Mouse (Mus musculus) Muller cell, postnatal 12 days (primary cell): Measurements from ENCODE around the gene Zmat1.
"Not testable (repeated sequence)": the region's sequence is repeated elsewhere in the genome, so short reads cannot be mapped to it uniquely, and the experiment has no call there.

Source experiments
- DNase-seq: peaks from one replicate; pipeline ENCODE4 v3.0.0-alpha.2; 2015; ENCODE audit errors: inconsistent ontology term

The Zmat1 gene

GRCm38 (mm10) chrX:135008720-135009470 is at the start of gene Zmat1:
TSS of gene Zmat1 (minus strand) at chrX:135009209.
- peak; percentile 94 for DNase-seq

- not testable (repeated sequence) for DNase-seq
These were observed 44.9 kb upstream of the Zmat1 start for GRCm38 (mm10) chrX:135053939-135054338.

- peak; percentile 0 for DNase-seq
These were observed 27.0 kb upstream of the Zmat1 start for GRCm38 (mm10) chrX:135035962-135036375.

- no peak for DNase-seq
These were observed 16.1 kb upstream of the Zmat1 start for GRCm38 (mm10) chrX:135025135-135025534.

GRCm38 (mm10) chrX:135011381-135011780 is 2.4 kb upstream of the Zmat1 start:
- DNase-seq = no peak

GRCm38 (mm10) chrX:135009471-135009815 is 434 bp upstream of the Zmat1 start:
- no peak for DNase-seq

GRCm38 (mm10) chrX:135008021-135008420 is 988 bp downstream of the Zmat1 start:
- peak; percentile 39 for DNase-seq

GRCm38 (mm10) chrX:134964546-134964945 is 44.5 kb downstream of the Zmat1 start, which contains the start of gene Nxf2:
TSS of gene Nxf2 (minus strand) at chrX:134964754.
- no peak for DNase-seq

GRCm38 (mm10) chrX:134963305-134964094 is 45.5 kb downstream of the Zmat1 start:
- DNase-seq = peak; percentile 59

GRCm38 (mm10) chrX:134930361-134930760 is 78.6 kb downstream of the Zmat1 start:
- peak; percentile 12 for DNase-seq

GRCm38 (mm10) chrX:134929927-134930326 is 79.1 kb downstream of the Zmat1 start:
- DNase-seq = no peak

GRCm38 (mm10) chrX:134925058-134925457 is 84.0 kb downstream of the Zmat1 start:
- peak; percentile 12 for DNase-seq

GRCm38 (mm10) chrX:134923675-134924424 is 85.2 kb downstream of the Zmat1 start:
- peak; percentile 53 for DNase-seq
